Mouse (Mus musculus) Muller cell, postnatal 12 days (primary cell): ENCODE measurements around the gene Lypd6b.

Source experiments
- DNase-seq: peaks from one replicate; pipeline ENCODE4 v3.0.0-alpha.2; 2015; ENCODE audit errors: inconsistent ontology term

Lypd6b gene

GRCm38 (mm10) chr2:49942100-49942499 is 154.6 kb downstream of the Lypd6b start:
- no peak for DNase-seq

DNA sequence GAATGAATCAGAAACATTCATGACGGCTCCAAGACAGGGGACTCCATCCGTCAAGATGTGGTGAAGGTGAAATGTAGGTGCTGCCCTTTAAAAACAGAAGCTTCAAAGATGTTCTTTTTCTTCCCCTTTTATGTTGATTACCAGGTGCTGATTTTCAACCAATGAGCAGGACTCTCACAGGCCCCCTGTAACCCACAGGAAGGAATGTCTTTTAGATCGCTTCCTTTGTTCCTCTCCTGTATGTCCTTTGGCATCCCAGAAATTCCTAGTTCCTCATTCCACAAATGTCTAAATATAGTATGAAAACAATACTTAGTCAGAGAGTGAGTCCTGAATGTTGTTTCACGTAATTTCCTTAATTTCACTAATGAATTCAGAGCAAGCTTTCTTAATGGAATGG is 164.2 kb downstream of the Lypd6b start:
- peak; percentile 53 for DNase-seq

DNA sequence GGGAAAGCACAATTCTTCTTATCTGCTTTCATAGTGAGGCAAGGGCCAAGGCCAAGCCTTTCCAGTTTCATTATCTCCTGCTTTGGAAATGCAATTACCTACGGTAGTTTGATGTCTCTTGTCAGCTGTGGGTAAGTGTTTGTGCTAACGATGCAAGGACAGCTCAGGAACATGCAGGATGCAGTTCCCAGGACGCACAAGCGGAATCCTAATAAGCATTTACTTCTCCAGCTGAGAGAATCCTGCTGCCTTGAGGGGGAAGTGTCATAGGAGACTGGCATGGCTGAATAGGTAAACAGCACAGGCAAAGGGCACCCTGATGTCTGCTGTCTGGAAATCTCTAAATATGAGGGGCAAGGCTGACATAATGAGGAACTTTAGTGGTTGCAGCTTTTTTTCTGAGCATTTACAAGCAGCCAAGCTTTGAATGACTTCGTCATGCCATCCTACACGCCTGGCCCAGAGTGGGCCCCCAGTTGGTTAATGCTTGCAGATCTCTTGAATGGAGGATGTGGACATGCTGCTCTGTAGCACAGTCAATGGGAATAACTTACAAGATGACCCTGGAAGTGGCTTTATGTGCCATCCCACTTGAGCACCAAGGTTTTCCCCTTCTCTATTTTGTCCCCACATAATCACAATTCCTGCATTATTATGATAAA is 165.3 kb downstream of the Lypd6b start:
- DNase-seq: no peak

- peak; percentile 19 for DNase-seq
These were observed 170.0 kb downstream of the Lypd6b start for GRCm38 (mm10) chr2:49957449-49957848.

- no peak for DNase-seq
These were observed 174.5 kb downstream of the Lypd6b start for GRCm38 (mm10) chr2:49961991-49962390.

GRCm38 (mm10) chr2:49964899-49965298 is 177.4 kb downstream of the Lypd6b start:
- no peak for DNase-seq

GRCm38 (mm10) chr2:49967748-49968147 is 180.3 kb downstream of the Lypd6b start:
- DNase-seq: no peak

DNA sequence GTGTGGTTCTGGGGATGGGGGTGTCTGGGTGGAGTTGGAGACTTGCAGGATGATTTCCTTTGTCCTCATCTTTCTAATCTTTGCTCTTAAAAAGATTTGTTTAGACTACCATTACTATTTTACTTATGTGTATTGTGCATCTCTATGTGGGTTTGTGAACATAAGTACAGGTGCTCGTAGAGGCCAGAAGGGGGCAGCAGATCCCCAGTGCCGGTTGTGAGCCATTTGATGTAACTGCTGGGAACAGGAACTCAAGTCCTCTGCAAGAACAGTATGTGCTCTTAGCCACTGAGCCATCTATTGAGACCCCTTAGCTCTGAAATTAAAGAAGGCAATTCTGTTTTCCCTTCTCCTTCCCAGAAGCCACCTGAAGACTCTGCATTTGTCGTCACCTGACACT is 183.5 kb downstream of the Lypd6b start:
- DNase-seq: no peak

- DNase-seq: peak; percentile 29
These were observed 191.1 kb downstream of the Lypd6b start for GRCm38 (mm10) chr2:49978606-49979005.

DNA sequence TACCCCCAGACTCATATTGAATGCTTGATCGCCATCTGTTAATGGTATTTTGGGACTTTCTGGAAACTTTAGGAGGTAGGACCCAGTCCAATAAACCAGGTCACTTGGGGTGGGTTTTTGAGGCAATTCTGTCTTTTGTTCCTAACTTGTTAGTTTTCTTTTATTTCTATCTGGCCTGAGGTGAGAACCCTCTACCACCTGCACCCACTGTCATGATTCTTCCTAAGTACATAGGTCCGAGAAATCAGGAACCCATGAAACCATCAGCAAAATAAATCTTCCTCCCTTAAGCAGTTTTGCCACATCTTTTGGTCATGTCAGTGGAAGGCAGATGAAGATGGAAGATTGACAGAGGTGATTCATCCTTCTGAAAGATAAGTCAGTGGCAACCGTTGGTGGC is 192.5 kb downstream of the Lypd6b start:
- DNase-seq: no peak

GRCm38 (mm10) chr2:49983021-49983420 is 195.5 kb downstream of the Lypd6b start:
- peak; percentile 20 for DNase-seq

GRCm38 (mm10) chr2:49984780-49985179 is 197.3 kb downstream of the Lypd6b start:
- DNase-seq: no peak

GRCm38 (mm10) chr2:49995841-49996240 is 208.4 kb downstream of the Lypd6b start:
- no peak for DNase-seq

DNA sequence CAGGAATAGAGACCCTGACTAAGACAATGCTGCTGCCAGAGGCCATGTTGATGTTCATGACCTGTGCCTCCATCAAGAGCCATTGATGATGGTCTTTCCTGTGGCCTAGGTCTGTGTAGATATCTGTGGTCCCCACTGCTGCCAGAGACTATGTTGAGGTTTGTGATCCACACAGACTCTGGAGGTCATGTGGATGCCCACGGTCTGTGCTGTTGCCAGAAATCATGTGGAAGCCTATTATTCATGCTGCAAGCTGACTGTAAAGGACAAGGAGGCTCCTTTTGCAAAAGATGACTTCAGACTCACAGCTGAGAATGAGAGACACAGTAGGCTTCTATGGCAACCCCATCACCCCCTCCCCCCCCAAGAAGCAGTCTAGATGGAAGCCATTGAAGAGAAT is 209.7 kb downstream of the Lypd6b start:
- DNase-seq: no peak
